Mouse (Mus musculus): Measurements from ENCODE around the gene Rilpl1. TPM values are rescaled to one million over a fixed set of nuclear protein-coding genes. Genes with fewer than 3 reads are reported as not detected.
"Not testable (repeated sequence)": the region's sequence is repeated elsewhere in the genome, so short reads cannot be mapped to it uniquely, and the experiment has no call there.

Gene Rilpl1
- polyA plus RNA-seq, 1 experiment: not detected

GRCm38 (mm10) chr5:124510536-124511050 lies 20.6 kb downstream of the Rilpl1 start:
- Histone ChIP-seq H3K27ac (ENCODE audit: insufficient read depth, low read depth, low read length) (no peak overlapping the region), H3K4me1 (ENCODE audit: control insufficient read depth, insufficient read depth, low read length) (no peaks in the 10 kb centered on the region), H3K4me3 (ENCODE audit: insufficient read depth, low read depth, low read length) (no peak overlapping the region)
- TF ChIP-seq POLR2A (IDR thresholded peaks at IDR 0.05; ENCODE audit: insufficient read depth, low read depth, low read length): no peak
- no peak for TF ChIP-seq CTCF (IDR thresholded peaks at IDR 0.05; ENCODE audit: insufficient read depth, low read depth, low read length)
- 93% methylated on average over 10 of the region's 10 CpGs for whole genome bisulfite sequencing

GRCm38 (mm10) chr5:124509742-124510237 lies 21.4 kb downstream of the Rilpl1 start:
- H3K27ac ChIP-seq (ENCODE audit: insufficient read depth, low read depth, low read length): no peak overlapping the region
- WGBS: 72% methylated on average over 12 of the region's 12 CpGs
- H3K4me3 ChIP-seq (ENCODE audit: insufficient read depth, low read depth, low read length): no peak overlapping the region
- TF ChIP-seq CTCF (IDR thresholded peaks at IDR 0.05; ENCODE audit: insufficient read depth, low read depth, low read length) (no peak), POLR2A (IDR thresholded peaks at IDR 0.05; ENCODE audit: insufficient read depth, low read depth, low read length) (no peak)
- no peaks in the 10 kb centered on the region for H3K4me1 ChIP-seq (ENCODE audit: control insufficient read depth, insufficient read depth, low read length)

DNA sequence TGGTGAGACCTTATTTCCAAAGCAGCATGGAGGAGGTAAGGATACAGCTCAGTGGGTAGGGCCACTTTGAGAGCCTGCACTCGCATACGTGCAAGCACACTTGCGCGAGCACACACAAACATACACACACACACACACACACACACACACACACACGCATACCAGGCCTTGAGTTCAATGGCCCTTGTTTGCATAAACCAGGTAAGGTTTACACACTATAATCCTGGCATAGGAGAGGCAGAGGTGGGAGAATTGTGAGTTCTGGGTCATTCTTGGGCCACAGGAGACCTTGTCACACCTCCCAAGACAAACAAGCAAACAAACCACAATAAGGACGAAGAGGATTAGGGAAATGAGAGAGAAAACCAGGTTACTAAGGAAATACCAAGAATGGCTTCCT lies 22.0 kb downstream of the Rilpl1 start:
- Histone ChIP-seq H3K4me3 (ENCODE audit: insufficient read depth, low read depth, low read length) (no peak overlapping the region), H3K27ac (ENCODE audit: insufficient read depth, low read depth, low read length) (no peak overlapping the region), H3K4me1 (ENCODE audit: control insufficient read depth, insufficient read depth, low read length) (no peaks in the 10 kb centered on the region)
- WGBS: 88% methylated on average over 6 of the region's 6 CpGs
- TF ChIP-seq CTCF (IDR thresholded peaks at IDR 0.05; ENCODE audit: insufficient read depth, low read depth, low read length): no peak
- TF ChIP-seq POLR2A (IDR thresholded peaks at IDR 0.05; ENCODE audit: insufficient read depth, low read depth, low read length): no peak

- Histone ChIP-seq H3K27ac (ENCODE audit: insufficient read depth, low read depth, low read length) (no peak overlapping the region), H3K4me1 (ENCODE audit: control insufficient read depth, insufficient read depth, low read length) (no peaks in the 10 kb centered on the region), H3K4me3 (ENCODE audit: insufficient read depth, low read depth, low read length) (no peak overlapping the region)
- WGBS: 80% methylated on average over 10 of the region's 10 CpGs
- no peak for TF ChIP-seq POLR2A (IDR thresholded peaks at IDR 0.05; ENCODE audit: insufficient read depth, low read depth, low read length)
- TF ChIP-seq CTCF (IDR thresholded peaks at IDR 0.05; ENCODE audit: insufficient read depth, low read depth, low read length): no peak
Measured at GRCm38 (mm10) chr5:124506731-124507359, 24.3 kb downstream of the Rilpl1 start.

GRCm38 (mm10) chr5:124505235-124505634 lies 26.0 kb downstream of the Rilpl1 start:
- WGBS: 94% methylated on average over 4 of the region's 4 CpGs
- no peak overlapping the region for H3K4me3 ChIP-seq (ENCODE audit: insufficient read depth, low read depth, low read length)
- no peaks in the 10 kb centered on the region for H3K4me1 ChIP-seq (ENCODE audit: control insufficient read depth, insufficient read depth, low read length)
- no peak overlapping the region for H3K27ac ChIP-seq (ENCODE audit: insufficient read depth, low read depth, low read length)
- TF ChIP-seq CTCF (IDR thresholded peaks at IDR 0.05; ENCODE audit: insufficient read depth, low read depth, low read length): no peak
- no peak for TF ChIP-seq POLR2A (IDR thresholded peaks at IDR 0.05; ENCODE audit: insufficient read depth, low read depth, low read length)

GRCm38 (mm10) chr5:124503742-124504141 lies 27.4 kb downstream of the Rilpl1 start:
- no peaks in the 10 kb centered on the region for H3K4me1 ChIP-seq (ENCODE audit: control insufficient read depth, insufficient read depth, low read length)
- WGBS: 52% methylated on average over 14 of the region's 14 CpGs
- TF ChIP-seq POLR2A (IDR thresholded peaks at IDR 0.05; ENCODE audit: insufficient read depth, low read depth, low read length) (no peak), CTCF (IDR thresholded peaks at IDR 0.05; ENCODE audit: insufficient read depth, low read depth, low read length) (no peak)
- H3K27ac ChIP-seq (ENCODE audit: insufficient read depth, low read depth, low read length): no peak overlapping the region
- no peak overlapping the region for H3K4me3 ChIP-seq (ENCODE audit: insufficient read depth, low read depth, low read length)

DNA sequence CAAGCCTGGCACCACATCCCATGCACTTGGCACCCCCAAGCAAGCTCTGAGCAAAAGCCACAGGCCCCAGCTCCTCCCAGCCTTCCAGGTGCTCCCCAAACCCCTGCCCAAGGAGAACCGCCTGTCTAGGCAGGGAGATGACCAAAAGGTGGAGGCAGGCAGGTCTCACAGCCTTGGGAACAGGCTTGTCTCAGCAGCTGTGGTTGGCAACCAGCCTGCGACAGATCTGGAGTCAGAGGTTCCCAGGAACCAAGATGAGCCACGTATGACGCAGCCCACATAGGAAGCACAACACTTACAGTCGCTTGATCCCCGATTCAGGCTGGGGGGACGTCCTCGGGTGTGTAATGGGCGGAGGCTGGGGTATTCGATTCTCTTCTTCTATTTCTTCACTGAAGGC lies 29.6 kb downstream of the Rilpl1 start:
- Histone ChIP-seq H3K4me3 (ENCODE audit: insufficient read depth, low read depth, low read length) (no peak overlapping the region), H3K27ac (ENCODE audit: insufficient read depth, low read depth, low read length) (no peak overlapping the region), H3K4me1 (ENCODE audit: control insufficient read depth, insufficient read depth, low read length) (no peaks in the 10 kb centered on the region)
- no peak for TF ChIP-seq POLR2A (IDR thresholded peaks at IDR 0.05; ENCODE audit: insufficient read depth, low read depth, low read length)
- TF ChIP-seq CTCF (IDR thresholded peaks at IDR 0.05; ENCODE audit: insufficient read depth, low read depth, low read length): no peak
- WGBS: 88% methylated on average over 10 of the region's 10 CpGs

DNA sequence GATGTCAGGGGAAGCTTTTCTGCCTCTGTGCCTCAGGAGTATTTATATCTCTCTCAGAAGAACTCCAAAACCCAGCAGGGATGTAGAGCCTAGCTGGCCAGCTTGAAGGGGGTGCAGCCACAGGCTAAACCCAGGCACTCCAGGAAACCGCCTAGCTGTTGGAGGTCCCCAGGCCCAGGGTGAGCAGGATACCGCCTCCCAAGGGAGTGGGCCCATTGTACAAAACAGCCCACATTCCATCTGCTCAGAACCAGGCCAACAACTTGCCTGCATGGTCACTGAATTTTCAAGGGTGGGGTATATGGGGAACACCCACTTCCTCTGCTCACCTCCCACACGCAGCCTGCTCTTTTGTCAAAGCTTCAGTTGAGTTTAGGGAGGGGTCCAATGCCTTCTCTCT lies 30.6 kb downstream of the Rilpl1 start:
- Histone ChIP-seq H3K27ac (ENCODE audit: insufficient read depth, low read depth, low read length) (no peak overlapping the region), H3K4me3 (ENCODE audit: insufficient read depth, low read depth, low read length) (no peak overlapping the region), H3K4me1 (ENCODE audit: control insufficient read depth, insufficient read depth, low read length) (peaks cover under 1% of the 10 kb centered on the region; the same call in 1 of the 2 replicates)
- WGBS: 92% methylated on average over 3 of the region's 3 CpGs
- no peak for TF ChIP-seq POLR2A (IDR thresholded peaks at IDR 0.05; ENCODE audit: insufficient read depth, low read depth, low read length)
- TF ChIP-seq CTCF (IDR thresholded peaks at IDR 0.05; ENCODE audit: insufficient read depth, low read depth, low read length): no peak

GRCm38 (mm10) chr5:124500037-124500436 lies 31.2 kb downstream of the Rilpl1 start:
- H3K4me1 ChIP-seq (ENCODE audit: control insufficient read depth, insufficient read depth, low read length): not testable (repeated sequence)

More at GRCm38 (mm10) chr5:124500037-124500436, 31.2 kb downstream of the Rilpl1 start:
- not testable (repeated sequence) for H3K27ac ChIP-seq (ENCODE audit: insufficient read depth, low read depth, low read length); H3K4me3 ChIP-seq (ENCODE audit: insufficient read depth, low read depth, low read length)
- 85% methylated on average over 4 of the region's 4 CpGs for WGBS

Data from olfactory bulb, adult 2 months (tissue).